ENCODE assay signal across 8 mouse cellular contexts in the genomic region with DNA sequence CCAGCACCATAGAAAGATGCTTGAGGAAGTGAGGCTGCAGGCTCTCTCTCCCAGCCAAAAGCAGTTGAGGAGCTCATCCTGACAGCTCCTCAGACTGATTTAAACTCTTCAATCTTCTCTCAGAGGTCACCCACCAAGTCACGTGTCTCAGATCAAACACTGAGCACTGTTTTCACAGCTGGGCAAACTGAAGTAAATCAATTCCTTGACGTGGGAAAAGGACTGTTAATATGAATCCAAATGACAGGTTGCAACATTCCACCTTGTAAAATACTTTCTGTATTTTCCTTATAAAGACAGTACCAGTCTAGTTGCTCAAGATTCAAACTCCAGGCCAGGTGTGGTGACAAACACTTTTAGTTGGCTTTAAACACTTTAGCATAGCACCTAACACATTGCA. TPM values are rescaled to one million over a fixed set of nuclear protein-coding genes. Genes with fewer than 3 reads are reported as not detected.
DNase-seq lines count a peak whose midpoint lies in the region; ATAC-seq and TF ChIP-seq lines count a peak whose summit lies in the region.

No protein-coding gene starts in this region.

- no peak for ATAC-seq in liver, embryonic 16.5 days (ENCODE audit: low read depth)

- H3K9me3 ChIP-seq in CH12.LX (replicated peaks; ENCODE audit: low read length): no peaks in the 10 kb centered on the region
- H3K9me3 ChIP-seq in liver, embryonic 16.5 days (replicated peaks; ENCODE audit: control insufficient read depth, low read length): no peaks in the 10 kb centered on the region

- no peaks in the 10 kb centered on the region for H3K27me3 ChIP-seq in cerebellum, adult 2 months (ENCODE audit: control insufficient read depth, insufficient read depth, low read length)
- no peaks in the 10 kb centered on the region for H3K27me3 ChIP-seq in CH12.LX (replicated peaks)
- no peaks in the 10 kb centered on the region for H3K27me3 ChIP-seq in liver, embryonic 16.5 days (ENCODE audit: control insufficient read depth, insufficient read depth, low read depth, low read length)

- TF ChIP-seq RAD21 in CH12.LX (IDR thresholded peaks at IDR 0.05; ENCODE audit: low read depth, low read length): no peak

- H3K36me3 ChIP-seq in CH12.LX (replicated peaks in 1 of 2; ENCODE audit: control insufficient read depth in 1 of 2, insufficient read depth in 1 of 2, low read length in 1 of 2): peaks cover 24 to 47% of the 10 kb centered on the region in 2 experiments
- H3K36me3 ChIP-seq in liver, embryonic 16.5 days (ENCODE audit: control insufficient read depth, insufficient read depth): peaks cover 8% of the 10 kb centered on the region

- dilution Hi-C loops in CH12.LX (cut with MboI; ENCODE audit: extremely low pct_ligation_motif_present, extremely low pct_unique_long_range_greater_than_20kb, low sequenced_read_pairs): no loop called here

- no peak for DNase-seq in cerebellum, adult 2 months
- no peak for DNase-seq in cerebellum, postnatal 10 days
- peak; percentile 28 for DNase-seq in CH12.LX (ENCODE audit: extremely low read depth)
- DNase-seq in forelimb bud, embryonic 11.5 days (ENCODE audit: low read depth, low spot score): peak; percentile 12
- no peak for DNase-seq in cerebellum, adult 9-10 months
- no peak for DNase-seq in thymus, postnatal 14 days
- DNase-seq in right cerebral cortex, adult 2 months (ENCODE audit: low spot score in 2 of 2): no peak

- TF ChIP-seq CTCF in cerebellum, adult 2 months (IDR thresholded peaks at IDR 0.05; ENCODE audit: borderline replicate concordance, insufficient read depth, low read depth, low read length): no peak
- no peak for TF ChIP-seq CTCF in CH12.LX (conservative IDR thresholded peaks at IDR 0.05 in 1 of 2, IDR thresholded peaks at IDR 0.05 in 1 of 2; ENCODE audit: low read depth in 2 of 2, low read length in 2 of 2)

- H3K9ac ChIP-seq in CH12.LX (ENCODE audit: insufficient read depth, low read depth): peak overlapping the region; percentile 93
- no peak overlapping the region; the same call in 1 of the 2 replicates for H3K9ac ChIP-seq in liver, embryonic 16.5 days (ENCODE audit: low read depth, low read length)

- H3K4me2 ChIP-seq in CH12.LX (ENCODE audit: insufficient read depth, low read depth, poor library complexity, severe bottlenecking): peak overlapping the region; percentile 97
- peak overlapping the region; percentile 72 for H3K4me2 ChIP-seq in liver, embryonic 16.5 days (ENCODE audit: low read depth, low read length)

- peaks cover 64% of the 10 kb centered on the region for H3K79me2 ChIP-seq in CH12.LX (replicated peaks; ENCODE audit: control insufficient read depth, extremely low read depth, insufficient read depth, poor library complexity, severe bottlenecking)

- H3K4me1 ChIP-seq in cerebellum, adult 2 months (ENCODE audit: control insufficient read depth, insufficient read depth, low read length): peaks cover 15% of the 10 kb centered on the region
- H3K4me1 ChIP-seq in CH12.LX (ENCODE audit: control insufficient read depth in 1 of 2, insufficient read depth in 2 of 2): peaks cover 3 to 61% of the 10 kb centered on the region in 2 experiments
- peaks cover 28% of the 10 kb centered on the region for H3K4me1 ChIP-seq in liver, embryonic 16.5 days (ENCODE audit: control insufficient read depth, low read depth, low read length)

- H3K4me3 ChIP-seq in cerebellum, adult 2 months (replicated peaks; ENCODE audit: insufficient read depth, low read depth, low read length): peak overlapping the region; percentile 14
- peak overlapping the region; percentile 76 to 98 (median 96) for H3K4me3 ChIP-seq in CH12.LX (replicated peaks in 1 of 3; ENCODE audit: low read depth in 2 of 3, low read length in 2 of 3, poor library complexity in 1 of 3)
- peak overlapping the region; percentile 97 for H3K4me3 ChIP-seq in liver, embryonic 16.5 days (ENCODE audit: low read depth, low read length)

- no peak for TF ChIP-seq EP300 in CH12.LX (IDR thresholded peaks at IDR 0.05; ENCODE audit: low read length)

- H3K27ac ChIP-seq in cerebellum, adult 2 months (ENCODE audit: insufficient read depth, low read length): no peak overlapping the region
- no peak overlapping the region for H3K27ac ChIP-seq in CH12.LX (ENCODE audit: insufficient read depth, low read depth)
- 0 out of 2 replicates have a peak overlapping the region, but pooled peaks have one; percentile 100 for H3K27ac ChIP-seq in liver, embryonic 16.5 days (ENCODE audit: low read length)

- TF ChIP-seq POLR2A in cerebellum, adult 2 months (IDR thresholded peaks at IDR 0.05; ENCODE audit: borderline replicate concordance, insufficient read depth, low read length): no peak
- TF ChIP-seq POLR2A in CH12.LX (IDR thresholded peaks at IDR 0.05; ENCODE audit: low read depth, low read length): no peak

- in situ Hi-C loops in CH12.LX (cut with MboI; ENCODE audit: low pct_ligation_motif_present, low pct_unique_long_range_greater_than_20kb, low sequenced_read_pairs): no loop called here

- 31% methylated on average over 2 of the region's 2 CpGs for WGBS in cerebellum, adult 2 months
- WGBS in liver, embryonic 16.5 days (ENCODE audit: insufficient replicate concordance): 31% methylated on average over 2 of the region's 2 CpGs

TF ChIP-seq in CH12.LX, 34 proteins besides CTCF, POLR2A, EP300 and RAD21:
- TF ChIP-seq CHD1 (IDR thresholded peaks at IDR 0.05; ENCODE audit: low read depth, low read length) (no peak), ZKSCAN1 (IDR thresholded peaks at IDR 0.05; ENCODE audit: borderline replicate concordance, low read depth, low read length) (no peak), BHLHE40 (IDR thresholded peaks at IDR 0.05; ENCODE audit: low read depth, low read length) (peak; percentile 70), MXI1 (IDR thresholded peaks at IDR 0.05; ENCODE audit: low read depth, low read length) (peak; percentile 48; the same call in 1 of the 2 replicates), HCFC1 (IDR thresholded peaks at IDR 0.05; ENCODE audit: low read depth, low read length) (no peak), ZMIZ1 (IDR thresholded peaks at IDR 0.05; ENCODE audit: low read depth, low read length) (no peak), USF2 (conservative IDR thresholded peaks at IDR 0.05; ENCODE audit: low read depth, low read length) (peak; percentile 53), TCF12 (IDR thresholded peaks at IDR 0.05; ENCODE audit: low read depth, low read length) (no peak), USF1 (IDR thresholded peaks at IDR 0.05; ENCODE audit: low read depth, low read length) (peak; percentile 41; the same call in 1 of the 2 replicates), MAX (IDR thresholded peaks at IDR 0.05; ENCODE audit: low read length) (no peak)

RNA-seq across cellular contexts. Expression of a gene that starts 1.6 kb away (rescaled TPM):
- polyA plus RNA-seq in cerebellum, adult 2 months (2012; rRNA removed): 34.5 and 34.8 TPM in 2 replicates
- total RNA-seq in CH12.LX (2012; rRNA removed) (51.3 and 63.0 TPM in 2 replicates), CH12.LX (2014; rRNA removed) (40.6 and 40.8 TPM in 2 replicates)
- polyA plus RNA-seq in CH12.LX (2012; ENCODE audit: insufficient read length, low read depth): 60.3 and 63.2 TPM in 2 replicates
- polyA plus RNA-seq in liver, embryonic 16.5 days (2015; fragmentation: Nextera tagmentation; extraction: Ambion mirVana): 13.8 and 13.9 TPM in 2 replicates

RNA-seq across cellular contexts. Expression of a gene that starts 43.4 kb away (rescaled TPM):
- 70.8 and 73.6 TPM in 2 replicates for polyA plus RNA-seq in cerebellum, adult 2 months (2012; rRNA removed)
- total RNA-seq in CH12.LX (2012; rRNA removed) (78.6 and 85.3 TPM in 2 replicates), CH12.LX (2014; rRNA removed) (177 and 242 TPM in 2 replicates)
- polyA plus RNA-seq in CH12.LX (2012; ENCODE audit: insufficient read length, low read depth): 171 and 177 TPM in 2 replicates
- polyA plus RNA-seq in liver, embryonic 16.5 days (2015; fragmentation: Nextera tagmentation; extraction: Ambion mirVana): 37.8 and 39.1 TPM in 2 replicates

Comparison
In these comparisons a context has a peak if more than half of its experiments do, and no peak if none do; other contexts are left out.
1. DNase-seq: peak in CH12.LX (single experiment) and forelimb bud, embryonic 11.5 days (single experiment); none in cerebellum, adult 2 months (0 of 2), cerebellum, postnatal 10 days (0 of 2), cerebellum, adult 9-10 months (single experiment), thymus, postnatal 14 days (single experiment) and right cerebral cortex, adult 2 months (0 of 2).
2. H3K4me3 ChIP-seq: peak in every context shown above with its lines; median percentile 97 in liver, embryonic 16.5 days; 96 in CH12.LX; 14 in cerebellum, adult 2 months.